Mouse (Mus musculus) T-helper 1 cell (primary cell): ENCODE measurements around the gene Eif4g1.
"Not testable (repeated sequence)": the region's sequence is repeated elsewhere in the genome, so short reads cannot be mapped to it uniquely, and the experiment has no call there.

Experiments
- in situ Hi-C: fragments of 300-600 bp; cut with MboI, MseI; formaldehyde crosslinking; loops from one replicate; pipeline ENCODE4 v1.15.1; 2025; ENCODE audit warnings: high pct_unique_total_duplicates

Gene Eif4g1

DNA sequence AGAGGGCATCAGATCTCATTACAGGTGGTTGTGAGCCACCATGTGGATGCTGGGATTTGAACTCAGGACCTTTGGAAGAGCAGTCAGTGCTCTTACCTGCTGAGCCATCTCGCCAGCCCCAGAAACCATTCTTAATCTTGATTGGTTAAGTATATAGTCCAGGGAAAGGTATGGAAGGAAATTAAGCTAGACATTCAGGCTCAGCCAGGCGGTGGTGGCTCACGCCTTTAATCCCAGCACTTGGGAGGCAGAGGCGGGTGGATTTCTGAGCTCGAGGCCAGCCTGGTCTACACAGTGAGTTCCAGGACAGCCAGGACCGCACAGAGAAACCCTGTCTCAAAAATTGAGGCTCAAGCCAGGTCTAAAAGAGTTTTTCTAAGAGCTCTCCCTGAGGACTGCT, at the start of gene Eif4g1:
TSS of gene Eif4g1 (plus strand) at position 301 of the 400 bp plus-strand sequence.
- in situ Hi-C loops: not testable (repeated sequence)

DNA sequence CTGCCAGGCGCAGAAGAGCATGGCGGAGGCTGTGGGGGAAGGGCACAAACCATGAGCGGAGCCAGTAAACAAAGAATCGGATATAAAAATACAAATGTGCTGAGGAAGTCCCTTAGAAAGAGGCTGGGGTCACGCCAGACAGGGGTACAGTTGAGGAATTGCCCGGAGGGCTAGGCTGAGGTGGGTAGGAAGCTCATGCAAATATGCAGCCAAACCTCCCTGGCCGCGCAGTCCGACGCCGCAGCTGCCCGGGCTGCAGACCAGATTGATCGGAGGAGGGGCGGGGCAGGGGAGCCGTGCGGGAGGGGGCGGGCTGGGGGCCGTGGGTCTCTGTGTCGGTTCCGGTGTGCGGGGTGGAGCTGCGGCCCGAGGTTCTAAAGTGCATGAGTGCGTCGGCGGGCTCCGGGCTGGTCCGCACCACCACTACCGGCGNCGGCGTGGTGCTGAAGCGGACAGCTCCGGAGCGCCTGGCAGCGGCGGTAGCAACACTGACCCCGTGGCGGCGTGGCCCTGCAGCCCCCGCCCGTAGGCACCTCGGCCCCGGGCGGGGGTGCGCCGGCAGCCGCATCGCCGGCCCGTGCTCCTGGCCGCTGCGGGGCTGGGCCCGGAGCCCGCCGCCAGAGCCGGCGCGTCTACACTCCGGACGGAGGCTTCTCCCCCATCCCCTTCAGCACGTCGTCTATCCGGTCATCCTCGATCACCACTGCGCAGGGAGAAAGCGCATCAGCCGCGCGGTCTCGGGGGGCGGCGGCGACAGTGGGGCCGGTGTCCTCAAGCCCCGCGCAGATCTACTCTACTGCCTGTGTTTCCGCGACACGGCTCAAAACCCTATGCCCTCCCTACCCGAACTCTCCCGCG, 48.3 kb upstream of the Eif4g1 start:
- in situ Hi-C loops: loop anchor here (5.0 kb wide), 1 partner anchor 93 kb away; no protein-coding TSS in a partner anchor

DNA sequence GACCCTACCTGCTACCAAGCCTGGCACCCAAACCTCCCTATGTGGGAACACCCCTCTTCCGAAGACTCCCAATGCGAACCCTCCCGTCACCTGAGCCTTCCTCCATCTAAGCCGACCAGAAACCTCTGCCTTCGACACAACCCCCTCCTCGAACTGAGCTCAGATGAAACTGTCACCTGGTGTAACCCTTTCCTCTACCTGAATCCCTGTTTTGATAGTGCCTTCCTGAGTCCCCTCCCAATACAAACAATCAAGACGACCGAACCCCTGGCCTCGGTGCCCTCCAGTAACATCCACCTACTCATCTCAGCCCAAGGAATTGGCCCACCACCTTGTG, 47.7 kb upstream of the Eif4g1 start:
- in situ Hi-C loops: loop anchor here (5.0 kb wide), 1 partner anchor 92 kb away; no protein-coding TSS in a partner anchor

DNA sequence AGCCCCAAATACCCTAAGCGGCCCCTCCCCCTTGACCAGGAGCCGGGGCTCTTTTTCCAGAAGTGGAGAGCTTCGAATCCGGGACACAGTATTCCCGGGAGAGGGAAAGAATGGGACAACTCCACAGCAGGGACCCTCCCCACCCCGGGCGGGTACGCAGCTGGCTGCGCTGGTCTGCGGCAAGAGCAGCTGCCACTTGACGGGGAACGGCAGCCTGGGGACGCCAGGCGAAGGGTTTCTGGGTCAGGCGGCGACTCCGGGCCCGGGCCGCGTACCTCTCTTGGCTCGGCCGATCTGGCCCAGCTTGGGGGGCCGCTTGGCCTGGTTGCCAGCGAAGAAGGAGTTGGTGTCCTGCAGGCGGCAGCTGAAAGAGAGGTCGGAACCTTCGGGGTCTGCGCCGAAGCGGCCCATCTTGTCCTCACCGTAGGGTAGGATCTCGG, 47.3 kb upstream of the Eif4g1 start:
- in situ Hi-C loops: loop anchor here (5.0 kb wide), 1 partner anchor 92 kb away; no protein-coding TSS in a partner anchor

DNA sequence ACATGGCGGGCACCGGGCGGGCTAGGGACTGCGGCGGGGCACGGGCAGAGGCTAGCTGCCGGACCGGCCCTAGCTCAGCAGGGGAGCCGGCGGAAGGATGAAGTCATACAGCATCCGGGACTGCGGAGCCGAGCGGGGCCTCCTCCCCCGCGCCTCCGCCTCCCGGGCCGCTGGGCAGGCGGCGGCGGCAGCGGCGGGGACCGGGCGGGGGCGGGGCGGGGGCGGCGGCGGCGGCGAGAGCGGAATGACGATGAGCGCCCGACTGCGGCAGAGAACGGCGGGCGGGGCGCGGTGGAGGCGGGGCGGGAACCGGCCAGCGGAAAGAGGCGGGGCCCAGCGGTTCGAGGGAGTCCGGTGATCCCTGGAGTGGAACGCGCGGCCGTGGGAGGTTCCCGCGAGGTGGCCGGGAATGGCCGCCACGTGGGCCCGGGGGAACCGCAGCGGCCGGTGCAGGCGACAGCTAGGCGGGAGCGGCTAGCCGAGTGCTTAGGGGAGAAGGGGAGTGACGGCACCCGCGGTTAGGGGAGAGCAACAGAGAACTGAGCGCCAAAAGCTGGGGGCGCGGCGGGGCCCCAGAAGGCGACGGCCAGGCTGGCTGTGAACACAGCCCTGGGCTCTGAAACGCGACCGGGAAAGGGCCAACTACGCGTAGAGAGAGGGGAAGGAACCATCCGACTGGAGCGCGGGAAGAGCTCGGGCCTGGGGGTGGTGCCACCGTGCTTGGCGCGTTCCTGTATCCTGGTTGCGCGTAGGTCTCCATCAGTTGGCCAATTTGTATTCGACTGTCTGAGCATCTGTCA, 46.7 kb upstream of the Eif4g1 start, which contains the start of gene Camk2n2:
TSS of gene Camk2n2 (minus strand) at position 97 of the 800 bp plus-strand sequence.
- in situ Hi-C loops: loop anchor here (5.0 kb wide), 1 partner anchor 91 kb away; no protein-coding TSS in a partner anchor

DNA sequence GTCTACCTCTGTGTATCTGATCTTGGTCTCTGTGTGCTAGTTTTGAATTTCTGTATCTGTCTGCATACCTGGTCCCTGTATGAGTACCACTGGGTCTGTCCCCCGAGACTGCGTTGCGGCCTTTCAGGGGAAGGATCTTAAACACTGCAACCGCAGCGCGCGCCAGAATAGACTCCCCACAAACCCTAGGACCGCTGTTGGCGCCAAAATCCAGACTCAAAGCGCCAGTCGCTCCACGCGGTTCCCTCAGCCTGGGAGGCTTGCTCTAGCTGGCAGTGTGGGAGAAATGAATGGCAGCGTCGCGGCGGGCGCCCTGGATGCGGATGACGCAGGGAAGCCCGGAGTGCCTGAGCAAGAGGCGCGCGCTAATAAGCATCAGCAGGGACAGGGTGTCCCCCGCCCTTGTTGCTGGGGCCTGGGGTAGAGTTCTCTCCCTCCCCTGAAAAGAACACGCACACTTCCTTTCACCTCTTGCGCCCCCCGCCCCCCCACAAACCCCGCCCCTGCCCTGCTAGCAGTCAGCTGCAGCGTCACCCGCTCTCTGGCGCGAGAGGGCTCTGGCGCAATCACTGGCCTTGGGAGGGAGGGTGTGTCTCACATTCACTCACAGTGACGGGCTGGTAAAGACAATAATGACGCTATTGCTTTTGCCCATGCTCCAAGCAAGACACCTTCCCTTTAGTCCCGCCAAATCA, 46.0 kb upstream of the Eif4g1 start:
- in situ Hi-C loops: loop anchor here (5.0 kb wide), 1 partner anchor 90 kb away; no protein-coding TSS in a partner anchor

DNA sequence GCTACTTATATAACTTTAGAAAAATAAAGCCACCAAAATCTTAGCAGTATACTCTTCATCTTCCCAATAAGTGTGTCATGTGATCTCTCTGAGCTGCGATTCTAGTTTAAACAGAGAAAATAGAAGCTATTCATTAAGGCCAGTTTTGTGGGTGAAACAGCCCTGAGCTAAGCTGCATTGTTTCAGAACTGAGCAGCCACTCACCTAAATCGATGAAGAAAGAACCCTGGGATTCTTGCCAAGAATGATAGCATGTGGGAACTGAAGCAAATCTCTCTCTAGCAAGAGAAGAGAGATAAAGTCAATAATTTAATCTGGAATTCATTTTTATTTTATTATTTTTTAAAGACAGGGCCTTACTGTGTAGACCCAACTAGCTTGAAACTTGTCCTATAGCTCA, 44.9 kb upstream of the Eif4g1 start:
- in situ Hi-C loops: loop anchor here (5.0 kb wide), 1 partner anchor 89 kb away; no protein-coding TSS in a partner anchor

DNA sequence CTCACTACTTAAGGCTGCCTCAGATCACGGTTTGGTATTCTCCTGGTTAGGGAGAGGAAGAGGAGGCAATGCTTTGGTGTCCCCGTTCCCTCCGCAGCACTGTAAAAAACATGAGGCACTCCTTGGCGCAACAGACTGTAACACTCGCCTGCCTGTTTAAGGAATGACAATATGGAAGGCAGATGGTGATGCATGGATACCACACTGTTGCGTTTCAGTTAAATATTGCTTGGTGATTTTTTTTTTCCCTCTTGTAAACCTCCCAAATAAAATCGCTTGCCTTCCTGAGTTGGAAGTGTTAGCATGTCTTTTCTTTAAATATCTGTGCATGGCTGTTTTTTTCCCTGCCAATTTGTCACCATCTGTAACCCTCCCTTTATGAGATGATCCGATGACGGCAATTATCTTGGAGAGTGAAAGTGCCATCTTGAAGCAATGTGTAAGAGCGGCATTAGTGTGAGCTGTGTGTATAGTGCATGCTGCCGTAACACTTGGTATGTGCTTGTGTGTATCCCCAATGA, 39.2 kb upstream of the Eif4g1 start:
- in situ Hi-C loops: no loop called here

DNA sequence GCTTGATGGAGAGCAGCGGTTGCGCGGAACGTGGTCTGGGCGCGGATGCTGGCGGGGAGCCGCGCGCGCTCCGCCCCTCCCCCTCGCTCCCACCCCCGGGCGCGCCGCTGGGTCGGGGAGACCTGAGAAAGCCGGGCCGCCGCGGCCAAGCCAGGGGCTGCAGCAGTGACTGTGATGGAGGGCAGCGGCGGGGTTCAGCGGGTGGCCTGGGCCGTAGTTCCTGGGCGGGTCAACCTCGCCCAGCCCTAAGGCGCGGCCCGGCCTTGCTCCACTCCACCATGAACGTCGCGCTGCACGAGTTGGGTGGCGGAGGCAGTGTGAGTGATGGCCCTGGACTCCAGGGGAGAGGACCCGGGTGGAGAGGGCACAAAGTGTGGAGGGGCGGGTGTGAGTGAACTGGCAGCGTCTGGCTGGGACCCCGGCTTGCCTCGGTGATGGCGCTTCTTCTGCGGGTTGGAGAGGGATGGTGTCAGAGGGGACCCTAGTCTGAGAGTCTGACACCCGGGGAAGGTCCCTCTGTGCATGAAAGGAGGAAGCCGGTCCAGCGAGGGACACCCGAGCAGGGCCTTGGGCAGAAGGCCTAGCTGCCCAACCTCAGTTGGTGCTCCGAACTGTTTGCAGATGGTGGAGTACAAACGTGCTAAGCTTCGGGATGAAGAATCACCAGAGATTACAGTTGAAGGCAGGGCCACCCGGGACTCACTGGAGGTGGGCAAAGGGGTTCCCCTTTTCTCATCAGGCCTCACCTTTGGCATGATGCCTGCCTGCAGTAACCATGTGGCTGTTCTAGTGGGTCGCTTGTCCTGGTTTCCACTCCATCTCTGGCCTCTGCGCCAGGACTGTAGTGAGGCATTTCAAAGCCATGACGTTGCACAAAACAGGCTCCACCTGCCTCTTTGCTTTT, 38.1 kb upstream of the Eif4g1 start, which contains the start of gene Ece2:
TSS of gene Ece2 (plus strand) at position 98 of the 904 bp plus-strand sequence.
- in situ Hi-C loops: no loop called here

DNA sequence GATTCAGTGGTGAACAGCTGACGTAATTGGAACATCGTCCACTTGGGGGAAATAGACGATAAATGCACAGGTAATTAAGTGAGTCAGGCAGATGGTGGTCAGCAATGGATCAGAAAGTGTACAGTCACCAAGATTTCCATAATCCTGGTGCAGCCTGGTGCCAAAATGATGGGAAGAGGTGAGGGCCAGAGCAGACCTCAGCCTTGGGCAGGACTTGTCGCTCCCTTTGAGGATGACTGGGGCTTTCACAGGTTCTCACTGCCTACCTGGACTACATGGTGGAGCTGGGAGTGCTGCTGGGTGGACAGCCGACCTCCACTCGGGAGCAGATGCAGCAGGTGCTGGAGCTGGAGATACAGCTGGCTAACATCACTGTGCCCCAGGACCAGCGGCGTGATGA, 30.7 kb upstream of the Eif4g1 start:
- in situ Hi-C loops: no loop called here

DNA sequence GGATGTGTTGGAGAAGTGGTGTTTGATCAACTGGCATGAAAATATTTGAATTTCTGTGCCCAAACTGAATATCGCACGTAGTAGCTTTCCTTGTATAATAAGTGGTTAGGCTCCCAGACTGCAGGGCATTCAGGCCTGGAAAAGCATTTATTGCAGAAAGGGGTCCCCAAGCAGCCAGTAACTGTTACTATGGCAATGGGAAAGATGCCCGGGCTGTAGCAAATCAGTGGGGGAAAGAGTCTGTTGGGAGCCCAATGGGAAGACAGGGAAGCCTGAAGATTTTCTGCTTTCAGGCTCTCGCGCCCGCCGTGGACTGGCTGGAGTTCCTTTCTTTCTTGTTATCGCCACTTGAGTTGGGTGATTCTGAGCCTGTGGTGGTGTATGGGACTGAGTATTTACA, 29.7 kb upstream of the Eif4g1 start:
- in situ Hi-C loops: no loop called here

DNA sequence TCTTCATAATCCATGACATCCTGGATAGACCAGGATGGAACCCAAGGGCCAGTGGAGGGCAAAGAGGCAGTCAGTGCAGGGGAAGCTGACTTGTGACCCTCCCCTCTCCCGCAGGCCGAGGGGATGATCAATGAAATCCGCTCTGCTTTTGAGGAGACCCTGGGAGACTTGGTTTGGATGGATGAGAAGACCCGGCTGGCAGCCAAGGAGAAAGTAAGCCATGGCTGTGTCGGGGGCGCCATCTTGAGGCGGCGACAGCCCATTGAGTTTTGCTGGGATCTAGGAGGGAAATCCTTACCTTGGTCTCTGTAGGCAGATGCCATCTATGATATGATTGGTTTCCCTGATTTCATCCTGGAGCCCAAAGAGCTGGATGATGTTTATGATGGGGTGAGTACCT, 26.0 kb upstream of the Eif4g1 start:
- in situ Hi-C loops: no loop called here

DNA sequence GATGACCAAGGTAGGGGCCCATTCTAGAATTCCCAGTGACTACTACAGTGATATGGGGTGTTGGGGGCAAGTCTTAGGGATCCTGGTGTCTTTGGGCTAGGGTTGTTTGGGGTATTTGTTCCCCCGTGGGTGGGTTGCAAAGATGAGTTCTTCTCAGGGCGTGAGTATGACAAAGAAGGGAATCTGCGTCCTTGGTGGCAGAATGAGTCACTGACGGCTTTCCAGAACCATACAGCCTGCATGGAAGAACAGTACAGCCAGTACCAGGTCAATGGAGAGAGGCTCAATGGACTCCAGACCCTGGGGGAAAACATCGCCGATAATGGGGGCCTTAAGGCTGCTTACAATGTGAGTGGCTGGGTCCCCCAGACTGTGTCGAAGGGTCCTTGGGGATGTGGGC, 24.2 kb upstream of the Eif4g1 start:
- in situ Hi-C loops: no loop called here

DNA sequence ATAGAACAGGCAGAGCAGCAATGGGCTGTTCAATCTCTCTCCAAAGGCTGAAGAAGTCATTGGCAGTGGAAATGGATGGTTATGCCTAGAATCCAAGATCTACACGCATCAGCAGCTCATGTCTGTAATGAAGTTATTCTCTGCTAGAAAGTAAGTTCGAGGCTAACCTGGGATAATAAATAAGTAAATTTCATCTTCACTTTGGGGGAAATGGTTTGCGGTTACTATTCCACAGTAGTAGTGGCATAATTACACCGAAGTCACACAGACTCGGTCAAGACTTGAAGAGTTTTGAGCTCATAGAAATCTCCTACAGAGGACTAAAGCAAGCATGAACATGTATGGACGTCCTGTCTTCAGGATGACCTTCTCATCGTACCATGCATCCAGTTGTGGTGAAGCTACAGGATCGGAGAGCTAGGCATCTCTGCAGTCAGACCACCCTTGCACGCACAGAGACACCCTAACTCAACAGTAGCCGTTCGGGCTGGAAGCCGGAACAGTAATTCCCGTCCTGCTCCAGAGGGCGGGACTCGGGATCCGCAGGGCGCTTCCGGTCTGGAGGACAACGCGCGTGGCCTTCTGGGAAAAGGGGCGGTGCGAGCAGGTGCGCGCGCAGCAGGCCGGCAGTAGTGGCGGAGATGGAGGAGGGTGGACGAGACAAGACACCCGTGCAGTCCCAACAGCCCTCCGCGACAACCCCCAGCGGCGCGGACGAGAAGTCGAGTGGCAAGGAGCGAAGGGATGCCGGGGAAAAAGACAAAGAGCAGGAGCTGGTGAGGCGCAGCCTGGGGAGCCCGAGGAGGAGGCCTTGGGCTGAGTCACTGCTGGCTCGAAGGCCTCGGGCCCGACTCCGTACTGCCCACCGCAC, 16.8 kb upstream of the Eif4g1 start, which contains the start of gene Psmd2:
TSS of gene Psmd2 (plus strand) at position 577 of the 871 bp plus-strand sequence.
- in situ Hi-C loops: no loop called here

DNA sequence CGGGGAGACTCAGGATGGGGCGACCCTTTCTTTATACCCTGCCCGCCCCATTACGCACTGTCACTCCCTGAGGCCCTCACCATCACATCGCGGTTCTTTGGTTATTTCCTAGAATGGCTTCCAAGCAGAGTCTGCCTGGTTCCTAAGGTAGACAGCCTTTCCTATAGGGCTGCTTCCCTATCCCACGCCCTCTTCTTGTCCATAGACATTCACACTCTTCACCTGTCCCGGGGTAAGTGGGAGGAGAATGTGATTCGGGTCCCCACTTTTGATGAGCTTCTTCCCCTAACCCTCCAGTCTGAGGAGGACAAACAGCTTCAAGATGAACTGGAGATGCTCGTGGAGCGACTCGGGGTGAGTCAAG, 16.2 kb upstream of the Eif4g1 start:
- in situ Hi-C loops: no loop called here

DNA sequence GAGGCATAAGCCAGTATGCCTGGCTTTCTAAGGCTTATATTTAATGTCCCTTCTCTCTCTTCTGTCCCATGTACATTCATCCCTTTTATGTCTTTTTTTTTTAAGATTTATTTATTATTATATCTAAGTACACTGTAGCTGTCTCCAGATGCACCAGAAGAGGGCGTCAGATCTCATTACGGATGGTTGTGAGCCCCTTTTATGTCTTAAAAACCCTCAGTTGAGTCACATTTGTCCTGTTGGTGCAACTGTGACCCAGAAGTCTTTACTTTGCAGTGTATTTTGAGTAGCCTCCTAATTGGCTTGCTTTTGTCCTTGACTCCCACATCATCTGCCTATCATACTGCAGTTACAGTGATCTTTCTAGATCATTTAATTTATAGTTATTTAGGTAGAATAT, 14.8 kb upstream of the Eif4g1 start:
- in situ Hi-C loops: no loop called here

DNA sequence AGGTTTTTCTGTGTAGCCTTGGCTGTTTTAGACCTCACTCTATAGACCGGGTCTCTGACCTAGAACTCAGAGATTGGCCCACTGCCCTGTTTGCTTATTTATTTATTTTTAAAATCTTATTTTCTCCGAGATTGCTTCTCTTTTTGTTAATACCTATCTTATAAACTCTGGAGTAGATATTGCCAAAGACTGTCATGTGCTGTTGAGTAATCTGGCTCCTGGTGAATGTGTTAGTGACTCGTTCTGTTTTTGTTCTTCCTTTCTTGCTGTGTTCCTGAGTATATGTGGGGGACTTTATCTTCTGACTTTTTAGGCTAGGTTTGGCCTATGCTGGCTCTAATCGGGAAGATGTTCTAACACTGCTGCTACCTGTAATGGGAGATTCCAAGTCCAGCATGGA, 10.5 kb upstream of the Eif4g1 start:
- in situ Hi-C loops: no loop called here

DNA sequence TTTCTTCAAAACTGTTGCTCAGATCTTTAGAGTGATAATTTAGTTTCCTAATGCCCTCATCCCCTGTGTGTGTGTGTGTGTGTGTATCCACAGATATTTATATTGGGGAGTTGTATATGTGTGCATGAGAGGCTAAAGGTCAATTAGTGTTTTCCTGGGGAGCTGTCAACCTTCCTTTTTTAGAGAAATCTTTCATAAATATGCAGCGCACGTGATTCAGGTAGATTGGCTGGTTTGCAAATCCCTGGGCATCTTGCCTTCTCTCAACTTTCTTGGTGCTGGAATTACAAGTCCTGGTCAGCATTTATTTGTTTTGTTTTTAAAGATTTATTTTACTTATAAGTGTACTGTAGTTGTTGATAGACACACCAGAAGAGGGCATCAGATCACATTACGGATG, 2.2 kb downstream of the Eif4g1 start:
- in situ Hi-C loops: no loop called here

DNA sequence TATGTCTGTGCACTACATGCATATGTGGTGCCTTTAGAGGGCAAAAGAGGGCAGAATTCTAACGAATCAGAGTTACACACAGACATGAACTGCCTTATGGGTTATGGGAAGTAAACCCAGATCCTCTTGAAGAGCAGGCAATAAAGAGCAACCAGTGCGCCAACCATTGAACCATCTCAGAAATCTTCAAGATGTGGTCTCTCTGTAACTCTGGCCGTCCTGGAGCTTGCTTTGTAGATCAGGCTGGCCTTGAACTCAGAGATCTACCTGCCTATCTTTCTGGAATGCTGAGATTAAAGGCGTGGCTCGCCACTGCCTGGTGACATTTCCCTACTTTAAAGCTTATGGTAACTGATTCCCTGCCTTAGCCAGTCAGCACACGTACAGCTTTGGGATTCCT, 3.8 kb downstream of the Eif4g1 start:
- in situ Hi-C loops: no loop called here
